Mouse (Mus musculus) fat pad, adult 2 months (tissue): Measurements from ENCODE around the gene Tril.

Experiments
- DNase-seq: peaks from one replicate; pipeline ENCODE4 v3.0.0-alpha.2; 2011; ENCODE audit warnings: low read depth, low spot score; ENCODE audit errors: extremely low read depth

Gene Tril

DNA sequence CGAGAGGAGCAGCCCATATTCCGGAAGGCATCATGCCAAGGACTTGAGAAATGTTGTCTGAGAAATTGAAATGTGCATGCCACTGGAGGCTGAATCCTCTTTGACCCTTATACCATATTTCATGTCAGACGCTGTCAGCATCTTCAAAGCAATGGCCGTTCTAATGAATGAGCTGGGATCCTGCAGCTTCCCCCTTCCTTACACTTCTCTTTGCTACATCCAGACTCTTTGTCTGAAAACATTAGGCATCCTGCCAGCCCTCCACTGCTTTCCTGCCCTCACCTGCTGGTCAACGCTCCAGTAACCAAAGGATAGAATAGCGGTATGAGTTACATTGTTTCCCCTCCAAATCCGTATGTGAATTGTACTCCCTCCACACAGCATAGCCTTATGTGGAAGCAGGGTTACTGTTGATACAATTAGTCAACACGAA lies 14.0 kb downstream of the Tril start:
- no peak for DNase-seq

DNA sequence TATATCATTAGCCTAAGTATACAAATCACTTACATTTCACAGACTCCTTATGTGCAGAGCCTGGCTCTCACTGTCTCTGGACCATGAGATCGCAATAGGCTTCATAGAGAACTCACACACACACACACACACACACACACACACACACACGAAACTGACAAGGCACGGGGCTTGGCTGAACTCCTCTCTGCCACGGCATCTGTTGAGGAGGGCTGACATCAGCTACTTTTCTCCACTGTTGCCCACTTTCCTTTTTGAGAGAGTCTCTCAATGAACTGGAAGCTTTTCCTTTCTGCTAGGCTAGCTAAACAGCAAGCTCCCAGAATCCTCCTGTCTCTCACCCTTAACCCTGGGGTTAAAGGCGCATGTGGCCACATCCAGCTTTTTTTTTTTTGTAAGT lies 14.6 kb downstream of the Tril start:
- DNase-seq: no peak

DNA sequence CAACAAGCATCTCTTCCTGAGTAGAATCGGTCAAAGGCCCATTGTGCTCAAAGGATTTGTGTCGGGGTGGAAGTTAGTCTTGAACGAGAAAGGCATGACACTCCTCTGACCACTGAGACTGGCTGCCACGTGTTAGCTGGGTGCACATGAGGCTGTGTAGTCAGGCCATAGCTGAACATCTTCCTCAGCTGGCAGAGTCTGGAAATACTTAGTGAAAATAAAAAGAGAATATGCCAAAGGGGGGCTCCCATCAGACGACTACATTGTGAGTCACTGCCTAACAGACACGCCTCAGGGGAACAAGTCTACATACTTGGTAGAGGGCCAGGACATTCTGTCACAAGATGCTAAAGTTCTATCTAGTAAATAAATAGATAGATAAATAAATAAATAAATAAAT lies 16.5 kb downstream of the Tril start:
- DNase-seq: no peak

DNA sequence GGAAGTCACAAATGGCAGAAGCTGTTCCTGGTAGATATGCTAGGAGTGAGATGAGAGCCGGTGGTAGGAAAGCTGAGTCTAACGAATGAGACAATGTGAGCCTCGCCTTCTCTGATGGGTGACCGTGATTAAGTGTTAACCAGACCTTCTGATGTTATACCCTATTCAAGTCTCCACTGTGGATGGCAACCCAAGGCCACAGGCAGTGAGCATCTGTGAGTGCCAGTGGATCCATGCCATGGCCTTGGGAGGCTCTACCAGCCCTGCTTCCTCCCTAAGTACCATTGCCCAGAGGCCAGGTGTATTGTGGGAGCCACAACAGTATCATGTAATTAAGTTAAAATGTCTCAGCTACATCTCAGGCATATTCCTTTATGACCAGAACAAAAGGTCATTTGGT lies 17.1 kb downstream of the Tril start:
- no peak for DNase-seq

DNA sequence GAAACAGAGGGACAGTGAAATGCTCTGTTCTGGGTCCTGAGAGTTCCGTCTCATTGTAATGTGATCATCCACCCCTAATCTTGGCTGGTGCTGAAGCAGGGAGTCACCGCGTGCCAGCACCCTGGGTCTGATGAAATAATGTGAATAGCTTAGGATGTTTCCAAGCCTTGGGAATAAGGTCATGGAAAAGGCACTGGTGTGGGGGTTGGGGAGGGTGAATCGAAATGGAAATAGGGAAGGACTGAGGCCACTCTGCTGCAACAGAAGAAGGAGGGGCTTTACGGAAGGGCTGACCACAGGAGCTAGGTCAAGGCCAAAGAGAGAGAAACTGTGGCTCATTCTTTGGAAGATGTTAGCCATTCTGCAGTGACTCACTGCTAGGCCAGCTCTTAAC lies 18.7 kb downstream of the Tril start:
- DNase-seq: no peak

DNA sequence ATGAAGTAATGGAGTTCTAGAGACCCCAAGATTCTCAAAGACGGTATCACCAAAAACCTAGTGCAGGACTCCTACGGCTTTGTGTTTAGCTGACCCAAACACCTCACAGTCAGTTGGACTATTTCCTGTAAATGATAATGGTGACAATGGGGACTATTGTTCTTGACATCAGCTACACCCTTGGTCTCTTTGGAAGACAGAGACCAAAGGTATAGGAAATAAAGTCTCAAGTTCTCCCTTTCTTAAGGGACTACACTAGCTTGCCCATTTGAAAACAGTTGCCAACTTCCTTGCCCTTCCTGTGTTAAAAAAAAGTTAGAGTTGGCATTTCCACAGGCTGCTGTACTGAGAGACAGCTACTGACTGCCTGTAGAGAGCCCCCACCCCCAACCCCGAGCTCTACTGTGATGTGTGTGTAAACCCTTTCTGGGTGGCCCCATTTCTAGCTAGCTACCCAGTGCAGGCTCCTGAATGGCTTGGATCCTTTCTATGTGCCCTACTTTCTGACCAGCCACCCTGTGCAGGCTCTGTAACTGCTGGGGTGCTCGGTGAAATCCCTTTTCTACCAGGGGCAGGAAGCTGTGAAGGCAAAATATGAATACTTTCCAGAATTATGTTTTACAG lies 19.2 kb downstream of the Tril start:
- no peak for DNase-seq

DNA sequence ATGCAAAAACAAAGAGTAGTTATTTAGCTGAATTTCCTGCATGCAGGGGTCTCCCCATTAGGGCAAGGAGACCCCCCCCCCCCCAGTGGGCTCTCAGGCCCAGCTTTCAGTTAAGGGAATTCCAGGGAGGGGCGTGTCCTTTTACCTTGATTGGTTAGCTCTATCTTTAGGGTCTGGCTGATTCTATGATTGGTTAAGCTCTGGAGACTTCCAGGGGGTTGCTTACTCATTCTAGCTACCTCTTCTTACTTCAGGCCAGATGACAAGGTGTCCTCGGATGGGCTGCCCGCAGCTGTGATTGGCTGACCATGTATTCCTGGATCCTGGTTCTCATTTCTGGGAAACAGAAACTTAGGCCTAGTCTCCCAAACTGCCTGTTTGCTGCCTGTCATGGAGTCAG lies 21.8 kb downstream of the Tril start:
- DNase-seq: no peak

DNA sequence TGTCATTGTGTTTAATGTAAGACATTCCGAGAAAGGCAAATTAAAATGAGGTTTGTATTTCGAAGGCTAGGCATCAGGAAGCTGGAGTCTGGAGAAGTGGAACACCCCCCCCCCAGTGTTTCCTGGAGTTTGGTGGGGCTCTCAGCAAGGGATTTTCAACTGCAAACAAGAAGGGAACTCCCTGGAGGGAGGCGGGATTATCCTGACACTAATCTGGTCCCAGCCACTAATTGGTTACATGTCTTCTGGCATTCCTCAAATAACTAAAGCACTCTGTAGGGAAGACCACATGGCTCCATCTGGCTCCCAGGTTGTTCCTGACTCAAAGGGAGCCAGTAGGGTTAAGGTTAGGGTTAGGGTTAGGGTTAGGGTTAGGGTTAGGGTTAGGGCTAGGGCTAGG lies 23.8 kb downstream of the Tril start:
- no peak for DNase-seq

DNA sequence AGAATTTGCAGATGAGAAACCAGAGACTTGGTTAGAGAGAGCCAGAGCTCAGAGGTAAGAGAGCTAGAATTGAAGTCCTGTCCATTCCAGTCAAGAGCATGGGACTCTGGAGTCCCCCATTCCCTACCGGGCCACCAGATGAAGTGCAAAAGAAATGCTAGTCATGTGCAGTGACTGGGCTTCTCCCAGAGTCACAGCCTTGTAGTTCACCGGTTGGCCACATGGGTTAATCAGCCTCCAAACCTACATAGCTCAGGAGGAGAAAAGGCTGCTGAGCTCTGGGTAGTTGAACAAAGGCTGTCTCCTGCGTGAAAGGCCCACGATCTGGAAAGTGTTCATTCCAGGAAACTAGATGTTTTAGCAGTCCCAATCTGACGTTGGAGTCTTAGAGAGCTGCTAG lies 24.8 kb downstream of the Tril start:
- DNase-seq: no peak

DNA sequence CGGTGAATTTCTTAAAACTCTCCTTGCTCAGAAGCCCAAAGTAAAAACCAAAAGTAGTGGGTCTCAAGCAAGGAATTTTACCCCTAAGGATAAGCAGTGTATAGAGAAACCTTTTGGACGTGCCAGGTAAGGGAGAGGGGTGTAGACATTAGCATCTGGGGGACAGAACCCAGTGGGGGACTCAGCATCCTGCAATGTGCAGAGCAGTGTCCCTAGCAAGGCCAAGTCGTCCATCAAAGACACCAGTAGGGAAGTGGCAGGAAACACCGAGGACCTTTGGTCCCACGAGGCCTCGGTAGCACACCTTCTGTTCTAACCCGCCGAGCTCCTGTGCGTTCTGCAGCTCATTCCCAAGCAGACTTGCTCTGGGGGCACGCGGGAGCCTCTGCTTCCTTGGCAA lies 25.6 kb downstream of the Tril start:
- no peak for DNase-seq

DNA sequence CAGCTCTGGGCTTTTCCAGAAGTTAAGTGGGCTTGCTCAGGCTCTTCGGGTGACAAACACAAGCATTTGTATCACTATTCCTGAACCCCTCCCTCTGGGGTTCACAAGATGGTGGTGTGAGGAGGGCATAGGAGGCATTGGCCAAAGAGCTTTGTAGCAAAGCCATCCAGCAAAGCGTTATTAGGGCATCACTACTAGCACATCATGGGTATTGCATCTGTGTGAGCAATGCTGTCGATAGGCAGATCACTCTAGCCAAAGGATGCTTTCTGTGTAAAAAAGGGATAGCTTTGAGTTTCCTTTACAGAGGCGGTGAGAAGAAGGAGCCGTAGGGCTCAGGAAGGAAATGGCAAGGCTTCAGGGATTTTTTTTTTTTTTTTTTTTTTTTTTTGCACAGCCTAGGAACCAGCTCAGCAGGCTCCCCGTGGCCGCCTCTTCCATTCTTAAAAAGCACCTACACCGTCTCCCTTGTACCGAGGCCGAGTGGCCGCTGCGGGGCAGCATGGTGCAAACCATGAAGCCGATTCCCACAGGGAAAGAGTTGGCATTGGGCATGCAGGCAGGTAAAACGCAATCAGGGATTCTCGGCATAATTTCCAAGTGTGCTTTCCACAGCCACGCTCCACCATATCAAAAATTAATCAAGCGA lies 26.2 kb downstream of the Tril start:
- DNase-seq: no peak

DNA sequence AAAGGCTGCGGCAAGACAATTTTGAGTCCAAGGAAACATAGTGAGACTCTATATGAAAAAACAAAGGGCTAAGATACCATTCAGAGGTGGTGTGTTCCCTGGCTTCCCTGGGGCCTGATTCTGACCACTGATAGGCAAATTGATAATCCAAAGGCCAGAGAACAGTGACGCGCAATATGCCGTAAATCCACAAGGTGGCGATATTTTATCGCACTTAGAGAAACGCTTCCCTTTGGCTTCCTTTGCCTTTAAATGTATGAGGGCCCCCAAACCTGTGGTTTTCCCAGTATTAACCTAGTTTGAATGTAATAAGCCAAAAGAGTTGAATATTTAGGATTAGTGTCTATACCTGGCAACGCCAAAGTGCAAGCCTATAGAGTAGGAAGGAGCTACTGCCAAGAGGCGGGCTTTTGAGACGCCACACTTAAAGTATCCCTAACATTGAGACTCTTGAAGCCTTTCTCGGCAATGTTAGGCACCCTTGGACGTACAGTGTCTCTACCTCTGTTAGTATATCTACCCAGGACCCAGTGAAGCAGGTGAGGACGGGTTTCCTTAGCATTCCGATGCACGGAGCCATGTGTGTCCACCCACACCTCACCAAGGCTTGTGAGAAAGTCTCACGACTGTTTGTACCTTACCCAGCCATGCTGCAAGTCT lies 37.6 kb downstream of the Tril start:
- no peak for DNase-seq

DNA sequence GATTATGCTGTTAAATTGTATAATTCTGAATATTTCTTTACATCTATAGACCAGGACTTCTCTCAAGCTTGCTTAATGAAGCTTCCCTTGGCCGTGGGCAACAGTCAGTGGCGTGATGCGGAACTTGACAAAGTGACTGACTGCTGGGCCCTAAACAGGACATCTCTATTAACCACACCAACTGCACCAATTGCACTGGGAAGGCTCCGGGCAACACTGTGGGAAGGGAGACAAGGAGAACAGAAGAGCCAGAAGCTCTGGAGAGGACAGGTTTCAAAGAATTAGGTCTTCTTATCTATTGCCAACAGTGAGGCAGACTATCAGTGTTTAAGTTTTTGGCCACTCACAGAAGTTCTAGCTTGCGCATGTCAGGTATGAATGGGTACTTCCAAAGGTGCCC lies 38.4 kb downstream of the Tril start:
- DNase-seq: no peak

DNA sequence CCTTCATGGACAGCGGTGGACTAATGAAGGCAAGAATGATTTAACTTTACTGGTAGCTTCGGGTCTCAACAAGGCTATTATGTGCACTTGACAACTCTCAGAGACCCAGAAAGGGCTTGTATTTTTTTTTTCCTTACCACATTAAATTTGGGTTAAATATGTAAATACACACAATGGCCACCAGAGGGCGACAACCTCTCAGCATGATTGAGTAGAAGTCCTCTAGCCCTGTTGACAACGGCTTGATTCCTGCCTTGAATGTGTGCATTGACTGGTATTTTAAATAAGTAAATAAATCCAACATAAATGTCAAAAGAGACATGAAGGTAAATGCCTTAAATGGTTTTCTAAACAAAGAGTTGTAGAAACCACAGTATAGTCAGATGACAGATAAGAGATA lies 39.5 kb downstream of the Tril start:
- no peak for DNase-seq

DNA sequence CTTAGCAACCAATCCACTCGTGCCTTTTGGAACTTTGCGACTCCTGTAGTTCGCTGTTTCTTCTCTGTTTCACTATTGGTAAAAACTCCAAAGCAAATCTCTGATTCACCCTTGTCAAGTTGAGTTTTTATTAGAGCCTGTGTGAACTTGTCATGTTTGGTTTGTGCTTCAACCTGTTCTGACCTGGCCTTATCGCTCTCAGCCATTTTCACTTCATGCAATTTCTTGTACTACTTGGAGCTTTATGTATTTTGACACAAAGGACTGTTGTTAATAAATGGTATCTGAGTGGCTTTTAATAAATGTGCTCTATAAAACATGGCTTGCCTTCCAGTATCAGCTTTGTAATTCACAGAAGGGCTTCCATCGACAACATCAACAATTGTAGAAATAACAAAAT lies 40.6 kb downstream of the Tril start:
- peak; percentile 59 for DNase-seq

DNA sequence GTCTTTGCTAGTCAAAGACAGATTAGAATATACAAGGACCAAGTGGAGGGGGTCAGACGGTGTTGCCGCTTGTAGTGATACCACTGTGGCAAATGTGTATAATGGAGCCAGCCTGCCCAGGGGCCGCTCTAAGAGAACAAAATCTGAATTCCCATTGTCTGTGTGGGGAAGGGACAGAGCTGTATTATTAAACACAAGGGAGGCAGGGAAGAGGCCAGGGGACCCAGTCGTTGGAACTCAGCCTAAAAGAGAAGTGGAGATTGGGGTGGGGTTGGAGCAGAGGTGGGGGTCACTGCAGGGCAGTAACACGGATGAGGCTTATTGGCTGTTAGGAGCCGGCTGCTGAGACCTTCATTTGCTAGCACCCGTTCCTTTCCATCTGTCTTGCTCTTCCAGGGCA lies 41.1 kb downstream of the Tril start:
- no peak for DNase-seq

DNA sequence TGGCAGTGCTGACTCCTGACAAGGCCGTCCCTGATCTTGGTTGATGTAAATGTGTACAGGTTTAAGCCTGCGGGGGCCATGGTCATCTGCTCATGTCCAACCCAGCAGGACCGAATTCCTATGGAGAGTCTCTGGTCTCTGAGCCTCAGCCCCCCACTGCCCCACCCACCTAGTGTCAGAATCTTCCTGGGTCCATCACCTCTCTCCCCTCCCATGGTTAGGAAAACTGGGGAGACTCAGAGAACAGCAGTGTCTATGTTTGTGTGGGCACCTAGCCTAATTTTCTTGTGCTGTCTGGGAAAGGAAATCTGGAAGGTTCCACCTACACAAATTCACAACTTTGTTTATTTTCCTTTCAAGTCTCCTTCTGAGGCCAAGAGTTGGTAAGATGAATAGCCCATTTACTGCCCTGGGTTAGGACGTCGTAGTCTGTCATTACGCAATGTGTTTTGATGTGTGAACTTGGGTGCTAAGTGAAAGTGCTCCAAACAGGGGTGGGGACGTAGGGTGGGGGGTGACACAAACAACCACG lies 42.1 kb downstream of the Tril start:
- DNase-seq: peak; percentile 37

DNA sequence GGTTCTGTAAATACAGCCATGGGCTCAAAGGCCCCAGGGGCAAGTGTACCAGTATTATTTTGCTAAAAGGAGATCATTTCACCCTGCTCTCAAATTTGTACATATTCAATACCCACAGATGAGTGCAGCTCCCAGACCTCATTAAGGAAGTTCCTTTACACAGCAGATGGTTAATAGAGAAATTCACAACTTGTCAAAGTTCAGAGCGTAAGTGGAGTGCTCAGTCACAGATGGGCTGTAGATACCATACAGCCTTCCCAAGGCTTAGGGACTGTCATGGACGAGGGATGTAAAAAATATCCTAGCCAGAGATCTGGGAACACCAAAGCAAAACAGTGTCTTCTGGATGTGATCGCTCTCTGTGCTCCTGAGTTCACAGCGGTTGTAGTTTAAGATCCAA lies 52.4 kb downstream of the Tril start:
- DNase-seq: no peak

DNA sequence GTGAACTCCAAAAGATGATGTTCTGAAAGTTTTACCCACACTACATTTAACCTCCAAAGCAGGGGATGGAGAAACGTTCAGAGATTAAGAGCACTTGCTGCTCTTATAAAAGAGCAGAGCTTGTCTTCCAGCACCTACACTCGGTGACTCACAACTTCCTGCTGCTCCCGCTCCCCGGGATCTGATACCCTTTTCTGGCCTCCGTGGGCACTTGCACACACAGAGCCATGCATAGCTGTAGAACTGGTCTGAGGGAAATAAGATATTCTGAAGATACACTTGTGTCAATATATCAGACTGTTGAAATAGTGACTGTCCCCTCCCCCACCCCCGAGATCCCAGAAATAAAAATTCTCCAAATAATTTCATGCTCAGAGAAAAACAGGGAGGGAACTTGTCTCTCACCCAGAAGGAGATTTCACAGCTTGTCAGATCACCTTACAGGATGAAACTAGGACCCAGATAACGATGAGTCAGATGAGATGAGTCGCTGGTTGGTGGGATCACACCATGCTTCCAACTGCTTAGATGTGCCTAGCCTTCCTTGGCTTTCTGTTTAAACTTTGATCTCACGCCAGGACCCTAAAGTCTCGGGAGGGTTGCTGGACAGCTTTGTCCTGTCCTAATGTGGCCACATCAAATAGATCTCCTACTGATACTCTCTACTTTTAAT lies 54.3 kb downstream of the Tril start:
- no peak for DNase-seq

DNA sequence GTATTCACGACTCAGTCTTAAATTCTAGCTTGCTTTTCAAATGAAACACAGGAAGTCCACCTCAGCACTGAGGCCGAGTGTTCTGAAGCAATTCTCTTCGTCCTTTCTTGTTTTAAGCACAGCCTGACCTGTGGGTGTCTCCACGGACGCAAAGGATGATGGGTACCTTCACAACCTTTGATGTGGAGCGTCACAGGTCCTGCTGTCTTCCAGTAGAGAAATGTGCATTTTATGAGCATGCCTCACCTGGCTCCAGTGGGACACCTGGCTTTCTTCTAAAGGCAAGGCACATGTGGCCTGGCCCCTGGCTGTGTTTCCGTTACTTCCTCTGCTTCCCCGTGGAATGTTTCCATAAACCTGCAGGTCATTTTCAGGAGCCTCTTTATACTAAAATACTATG lies 54.9 kb downstream of the Tril start:
- DNase-seq: no peak
